Mouse (Mus musculus) neutrophil, adult 83 days (primary cell): ENCODE data around the gene Gtse1. TPM values are rescaled to one million over a fixed set of nuclear protein-coding genes. Genes with fewer than 3 reads are reported as not detected.

Experiments
- total RNA-seq, 2 experiments: library from RNA; stranded (reverse); gene quantifications; one replicate each; pipeline ENCODE4 v1.2.4; 2023

Gtse1 gene
- total RNA-seq = 10 to 100 TPM; 15.7 to 19.8 TPM

DNA sequence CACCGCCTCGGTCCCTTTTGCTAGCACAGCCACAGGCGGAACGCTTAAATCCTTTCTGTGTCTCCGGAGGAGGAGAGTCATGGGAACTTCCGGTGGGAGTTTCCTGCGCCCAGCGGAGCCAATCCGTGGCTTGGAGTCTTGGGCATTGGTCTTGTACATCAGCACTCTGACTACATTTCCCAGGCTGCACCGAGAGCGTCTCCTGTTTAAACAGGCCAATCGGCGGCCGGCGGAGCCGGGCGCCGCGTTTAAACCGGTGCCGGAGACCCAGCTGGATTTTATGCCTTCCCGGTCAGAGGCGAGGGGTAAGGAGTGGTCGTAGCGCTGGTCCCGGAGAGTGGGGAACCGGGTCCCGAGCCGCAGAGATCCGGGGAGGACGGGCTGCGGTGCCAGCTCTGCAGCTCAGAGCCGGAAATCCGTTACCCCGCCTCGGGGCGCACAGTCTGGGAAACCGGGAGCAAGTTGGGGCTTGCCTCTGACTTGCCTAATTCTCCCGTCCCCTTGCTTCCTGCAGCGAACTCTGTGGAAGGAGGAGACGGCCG is at the start of gene Gtse1:
Gene Gtse1, plus strand, starts transcription at position 256 of the 542 bp plus-strand sequence.

DNA sequence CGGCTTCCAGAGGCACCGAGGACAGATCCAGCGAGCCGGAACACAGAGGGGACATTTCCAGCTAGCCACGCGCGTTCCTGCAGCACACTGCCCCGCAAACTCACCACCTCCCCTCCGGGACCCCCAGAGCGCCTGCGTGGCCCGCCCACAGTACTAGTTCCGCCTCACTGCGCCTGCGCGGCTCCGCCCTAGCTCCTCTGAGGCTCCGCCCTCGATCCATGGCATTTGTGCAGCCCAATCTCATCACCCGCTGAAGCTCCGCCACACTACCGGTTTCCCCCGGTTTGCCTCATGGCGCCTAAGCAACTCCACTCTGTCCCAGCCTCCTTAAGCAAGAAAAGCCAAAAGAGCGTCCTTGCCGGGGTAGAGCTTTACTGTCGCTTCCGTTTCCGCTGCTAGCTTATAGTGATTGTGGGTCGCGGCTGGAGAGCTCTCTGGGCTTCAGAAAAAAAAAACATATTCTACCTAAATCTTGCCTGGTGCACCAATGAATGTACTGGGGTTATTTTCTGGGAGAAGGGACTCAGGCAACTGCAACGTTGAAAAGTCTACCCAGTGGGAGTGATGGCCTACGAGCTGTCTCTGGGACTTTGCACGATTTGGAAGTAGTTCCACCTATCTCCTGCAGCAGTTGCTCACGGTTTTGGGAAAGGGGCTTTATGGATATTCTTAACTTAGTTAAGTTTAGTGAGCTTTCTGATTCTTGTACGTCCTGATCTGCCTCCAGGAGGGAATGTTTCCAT is 47.8 kb upstream of the Gtse1 start, which contains the start of gene Cdpf1:
Gene Cdpf1, minus strand, starts transcription at position 163 of the 743 bp plus-strand sequence.

DNA sequence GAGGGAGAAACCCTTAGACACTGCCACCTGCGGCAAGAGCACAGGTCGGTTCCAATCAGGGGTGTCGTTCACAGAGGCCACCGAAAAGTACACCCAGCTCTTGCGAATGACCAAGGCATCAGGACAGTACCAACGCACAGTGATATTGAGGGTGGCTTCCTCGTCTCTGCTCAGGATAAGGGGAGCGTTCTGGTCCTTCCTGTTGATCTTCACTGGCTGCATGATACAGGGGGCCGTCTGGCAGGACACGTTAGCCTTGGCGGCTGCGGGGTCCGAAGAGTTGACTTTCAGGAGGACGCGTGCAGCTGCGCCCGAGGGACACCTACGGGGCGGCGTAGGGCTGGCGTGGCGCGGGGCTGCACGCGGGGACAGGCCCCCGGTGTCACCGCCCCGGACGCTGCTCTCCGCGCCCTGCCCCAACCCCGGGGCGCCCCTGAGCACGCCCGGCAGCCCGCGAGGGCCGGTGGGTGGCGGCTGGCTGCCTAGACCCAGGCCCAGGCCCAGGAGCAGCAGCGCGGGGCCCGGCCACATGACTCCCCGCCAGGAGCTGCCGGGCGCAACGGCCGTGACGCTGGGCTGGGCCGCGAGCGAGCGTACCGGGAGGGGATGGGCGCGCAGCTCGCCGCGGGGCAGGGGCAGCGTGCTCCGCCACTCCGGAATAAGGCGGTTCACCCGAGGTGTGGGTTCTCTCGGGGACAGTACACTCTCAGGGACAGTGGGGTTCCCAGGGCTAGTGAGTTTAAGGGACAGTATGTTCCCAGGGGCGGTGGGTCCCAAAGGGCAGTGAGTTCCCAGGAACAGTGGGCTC is 38.1 kb upstream of the Gtse1 start, which contains the start of gene Pkdrej:
Gene Pkdrej, minus strand, starts transcription at position 532 of the 808 bp plus-strand sequence.

DNA sequence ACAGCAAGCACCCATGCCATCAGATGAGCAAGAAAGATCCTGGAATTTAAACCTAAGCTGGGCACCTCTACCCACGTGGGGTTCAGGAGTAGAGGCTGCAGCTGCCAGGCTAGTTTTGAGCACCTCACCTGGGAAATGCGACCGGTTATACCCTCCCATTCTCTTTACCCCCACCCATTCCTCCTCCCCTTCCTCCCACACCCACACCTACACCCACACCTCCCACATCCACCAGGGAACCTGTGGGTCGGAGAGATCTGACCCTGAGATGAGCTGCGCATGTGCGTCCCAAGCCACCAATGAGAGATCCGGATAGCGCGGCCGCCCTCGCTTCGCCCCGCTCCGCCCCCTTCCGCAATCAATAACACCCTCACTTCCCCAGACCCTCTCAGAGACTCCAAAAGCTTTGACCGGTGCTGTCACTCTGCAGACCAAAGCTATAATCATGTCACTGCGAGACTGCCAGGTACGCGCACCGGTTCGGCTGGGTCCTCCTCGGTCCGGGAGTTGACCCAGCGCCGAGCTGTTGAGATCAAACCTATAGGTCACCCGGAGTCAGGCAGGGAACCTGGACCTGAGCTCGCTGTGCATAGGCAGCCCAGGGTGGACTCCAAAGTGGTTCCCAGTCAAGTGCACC is 27.5 kb upstream of the Gtse1 start, which contains the start of gene Ttc38:
Gene Ttc38, plus strand, starts transcription at position 353 of the 637 bp plus-strand sequence.

DNA sequence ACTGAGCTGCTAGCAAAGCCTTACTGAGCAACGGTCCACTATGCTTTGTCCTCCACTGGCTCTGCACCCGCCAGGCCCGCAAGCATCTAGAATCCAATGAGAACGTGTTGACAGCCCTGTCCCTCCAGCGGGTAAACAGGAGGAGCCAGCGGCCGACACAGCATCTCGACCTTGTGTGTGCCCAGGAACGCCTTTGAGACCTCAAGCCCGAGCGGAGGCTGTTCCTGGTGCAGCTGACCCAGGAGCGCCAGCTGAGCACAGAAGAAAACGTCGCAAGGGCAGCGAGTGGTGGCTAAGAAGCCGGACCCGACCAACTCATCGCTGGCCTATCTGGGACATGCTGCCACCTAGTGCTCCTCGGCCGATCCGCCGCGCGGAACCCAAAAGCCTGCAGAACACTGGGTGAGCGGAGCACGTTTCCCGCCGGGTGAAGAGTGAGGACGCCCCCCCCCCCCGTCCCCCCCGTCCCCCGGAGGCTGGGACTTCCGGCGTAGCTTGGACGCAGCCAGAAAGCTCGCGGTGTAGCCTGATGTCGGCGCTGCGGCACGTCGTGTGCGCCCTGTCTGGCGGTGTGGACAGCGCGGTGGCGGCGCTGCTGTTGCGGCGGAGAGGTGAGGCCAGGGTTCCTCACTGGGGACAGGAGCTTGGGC is 19.4 kb downstream of the Gtse1 start, which contains the start of gene Trmu:
Gene Trmu, plus strand, starts transcription at position 465 of the 650 bp plus-strand sequence.

Other genes starting within 250 kb of the Gtse1 start
- gene Ppara, start 124.8 kb upstream of the Gtse1 start, total RNA-seq = not detected
- 1 to 10 TPM; 6.7 to 9.0 TPM for gene Cdpf1, start 48.0 kb upstream of the Gtse1 start, total RNA-seq
- gene Pkdrej, start 38.0 kb upstream of the Gtse1 start, total RNA-seq = under 1 TPM in 1 of 2 experiments, not detected in 1; 0.15 TPM
- 1 to 10 TPM; 6.8 to 7.5 TPM for gene Ttc38, start 27.4 kb upstream of the Gtse1 start, total RNA-seq
- gene Trmu, start 19.6 kb downstream of the Gtse1 start, total RNA-seq = 10 to 100 TPM in 1 of 2 experiments, 1 to 10 TPM in 1; 9.4 to 11.8 TPM
- 1 to 10 TPM; 1.5 to 1.6 TPM for gene Celsr1, start 174.0 kb downstream of the Gtse1 start, total RNA-seq
- gene Gramd4, start 197.9 kb downstream of the Gtse1 start, total RNA-seq = 10 to 100 TPM; 19.6 to 20.2 TPM